Mouse (Mus musculus): ENCODE data around the gene Zfp689. TPM values are rescaled to one million over a fixed set of nuclear protein-coding genes. Genes with fewer than 3 reads are reported as not detected.

Gene Zfp689
- polyA plus RNA-seq, 1 experiment from 2014 or later, result 16.3 TPM

DNA sequence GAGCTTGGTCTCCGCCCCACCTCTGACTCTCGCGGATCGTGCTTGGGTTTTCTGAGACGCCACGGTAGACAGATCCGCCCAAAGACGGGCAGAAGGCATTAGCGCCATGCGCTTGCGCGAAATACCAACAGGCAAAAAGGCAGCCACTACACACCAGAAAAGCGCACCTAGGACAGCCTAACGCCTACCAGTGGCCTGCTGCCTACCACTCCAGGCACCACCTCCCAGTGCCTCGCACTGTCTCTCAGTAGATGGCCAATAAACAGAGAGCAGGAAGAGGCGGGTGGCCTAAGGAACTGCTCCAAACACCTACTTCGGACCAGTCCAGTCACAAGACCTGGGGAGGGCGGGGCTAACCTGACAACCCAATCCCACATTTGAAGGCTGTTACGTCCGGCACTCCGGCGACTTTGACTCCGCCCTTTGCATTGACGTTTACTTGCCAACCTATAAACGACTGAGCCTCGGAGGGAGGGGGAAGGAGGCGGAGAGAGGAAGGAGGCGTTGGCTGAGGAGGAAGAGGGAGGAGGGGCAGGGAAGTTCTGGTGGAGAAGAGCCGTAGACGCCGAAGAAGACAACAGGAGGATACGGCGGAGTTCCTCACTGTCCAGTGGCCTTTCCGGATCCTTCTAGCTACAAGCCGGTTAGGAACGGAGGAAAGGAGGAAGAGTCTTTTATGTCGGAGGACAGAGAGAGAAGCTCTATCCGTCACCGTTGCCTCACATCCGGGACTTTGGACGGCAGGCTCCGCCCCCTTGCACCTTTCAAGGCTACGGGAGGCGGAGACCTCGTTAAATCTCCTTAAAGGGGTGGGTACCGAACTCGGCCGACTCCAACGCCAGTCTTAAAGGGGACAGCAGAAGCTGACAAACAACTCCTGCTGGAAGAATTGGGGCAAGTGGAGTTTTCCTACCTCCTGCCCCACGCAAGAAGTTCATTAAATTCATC is 29.0 kb upstream of the Zfp689 start:
- under 1% methylated on average over 50 of the region's 50 CpGs for WGBS
- H3K9me3 ChIP-seq, result no peaks in the 10 kb centered on the region
- H3K4me1 ChIP-seq (replicated peaks), result peaks cover 38% of the 10 kb centered on the region
- H3K27ac ChIP-seq, result peak overlapping the region; percentile 97
- H3K9ac ChIP-seq (replicated peaks), result peak overlapping the region; percentile 98
- peaks cover 60% of the 10 kb centered on the region for H3K36me3 ChIP-seq
- ATAC-seq, result peak; percentile 94
- peak overlapping the region; percentile 100 for H3K4me3 ChIP-seq (replicated peaks)
- no peaks in the 10 kb centered on the region for H3K27me3 ChIP-seq
- peak overlapping the region; percentile 100 for H3K4me2 ChIP-seq (replicated peaks)

GRCm38 (mm10) chr7:127476855-127477254 is 27.9 kb upstream of the Zfp689 start:
- peak overlapping the region; percentile 98 for H3K9ac ChIP-seq (replicated peaks)
- peak overlapping the region; percentile 100 for H3K4me3 ChIP-seq (replicated peaks)
- H3K36me3 ChIP-seq, result peaks cover 48% of the 10 kb centered on the region
- 90% methylated on average over 4 of the region's 4 CpGs for WGBS
- peak overlapping the region; percentile 97 for H3K27ac ChIP-seq
- peak overlapping the region; percentile 100 for H3K4me2 ChIP-seq (replicated peaks)
- H3K9me3 ChIP-seq, result no peaks in the 10 kb centered on the region
- no peaks in the 10 kb centered on the region for H3K27me3 ChIP-seq
- H3K4me1 ChIP-seq (replicated peaks), result peaks cover 45% of the 10 kb centered on the region
- no peak for ATAC-seq

GRCm38 (mm10) chr7:127476336-127476735 is 27.4 kb upstream of the Zfp689 start:
- no peak for ATAC-seq

GRCm38 (mm10) chr7:127475186-127475740 is 26.3 kb upstream of the Zfp689 start:
- 95% methylated on average over 11 of the region's 11 CpGs for WGBS
- H3K27ac ChIP-seq, result no peak overlapping the region

More at GRCm38 (mm10) chr7:127476336-127476735, 27.4 kb upstream of the Zfp689 start:
- H3K27me3 ChIP-seq, result no peaks in the 10 kb centered on the region
- H3K4me3 ChIP-seq (replicated peaks), result no peak overlapping the region
- peaks cover 41% of the 10 kb centered on the region for H3K4me1 ChIP-seq (replicated peaks)
- no peak overlapping the region for H3K4me2 ChIP-seq (replicated peaks)
- H3K9ac ChIP-seq (replicated peaks), result no peak overlapping the region
- 96% methylated on average over 11 of the region's 11 CpGs for WGBS
- no peak overlapping the region for H3K27ac ChIP-seq
- H3K9me3 ChIP-seq, result no peaks in the 10 kb centered on the region
- peaks cover 44% of the 10 kb centered on the region for H3K36me3 ChIP-seq

GRCm38 (mm10) chr7:127474378-127475070 is 25.6 kb upstream of the Zfp689 start:
- no peaks in the 10 kb centered on the region for H3K9me3 ChIP-seq
- WGBS, result 85% methylated on average over 6 of the region's 6 CpGs
- no peak overlapping the region for H3K4me3 ChIP-seq (replicated peaks)
- H3K36me3 ChIP-seq, result peaks cover 36% of the 10 kb centered on the region
- no peak overlapping the region for H3K27ac ChIP-seq
- H3K27me3 ChIP-seq, result no peaks in the 10 kb centered on the region
- 0 out of 2 replicates have a peak overlapping the region, but pooled peaks have one; percentile 14 for H3K9ac ChIP-seq (replicated peaks)
- peaks cover 28% of the 10 kb centered on the region for H3K4me1 ChIP-seq (replicated peaks)
- no peak overlapping the region for H3K4me2 ChIP-seq (replicated peaks)
- ATAC-seq, result no peak

More at GRCm38 (mm10) chr7:127475186-127475740, 26.3 kb upstream of the Zfp689 start:
- Histone ChIP-seq H3K36me3 (peaks cover 36% of the 10 kb centered on the region), H3K4me2 (replicated peaks) (no peak overlapping the region), H3K27me3 (no peaks in the 10 kb centered on the region), H3K4me3 (replicated peaks) (no peak overlapping the region), H3K9ac (replicated peaks) (no peak overlapping the region), H3K4me1 (replicated peaks) (peaks cover 30% of the 10 kb centered on the region), H3K9me3 (no peaks in the 10 kb centered on the region)
- ATAC-seq, result no peak

- peaks cover 36% of the 10 kb centered on the region for H3K36me3 ChIP-seq
- no peak for ATAC-seq
- H3K4me1 ChIP-seq (replicated peaks), result peaks cover 32% of the 10 kb centered on the region
- no peak overlapping the region for H3K4me2 ChIP-seq (replicated peaks)
- H3K9me3 ChIP-seq, result no peaks in the 10 kb centered on the region
- no peak overlapping the region for H3K9ac ChIP-seq (replicated peaks)
- no peak overlapping the region for H3K27ac ChIP-seq
- 80% methylated on average over 5 of the region's 5 CpGs for WGBS
- H3K27me3 ChIP-seq, result no peaks in the 10 kb centered on the region
- no peak overlapping the region for H3K4me3 ChIP-seq (replicated peaks)
Measured at GRCm38 (mm10) chr7:127473705-127474104, 24.7 kb upstream of the Zfp689 start.

GRCm38 (mm10) chr7:127472060-127472459 is 23.1 kb upstream of the Zfp689 start:
- H3K9ac ChIP-seq (replicated peaks), result peak overlapping the region; percentile 98
- H3K36me3 ChIP-seq, result peaks cover 47% of the 10 kb centered on the region
- H3K9me3 ChIP-seq, result no peaks in the 10 kb centered on the region
- whole genome bisulfite sequencing, result 1% methylated on average over 7 of the region's 7 CpGs
- no peak; the same call in 1 of the 2 replicates for ATAC-seq
- H3K4me2 ChIP-seq (replicated peaks), result peak overlapping the region; percentile 93
- no peaks in the 10 kb centered on the region for H3K27me3 ChIP-seq
- H3K4me3 ChIP-seq (replicated peaks), result peak overlapping the region; percentile 87
- H3K27ac ChIP-seq, result peak overlapping the region; percentile 98
- peaks cover 28% of the 10 kb centered on the region for H3K4me1 ChIP-seq (replicated peaks)

GRCm38 (mm10) chr7:127471646-127472010 is 22.7 kb upstream of the Zfp689 start:
- Histone ChIP-seq H3K4me2 (replicated peaks) (peak overlapping the region; percentile 93), H3K4me3 (replicated peaks) (peak overlapping the region; percentile 87), H3K36me3 (peaks cover 48% of the 10 kb centered on the region), H3K9ac (replicated peaks) (peak overlapping the region; percentile 98), H3K9me3 (no peaks in the 10 kb centered on the region), H3K4me1 (replicated peaks) (peaks cover 24% of the 10 kb centered on the region), H3K27ac (peak overlapping the region; percentile 98), H3K27me3 (no peaks in the 10 kb centered on the region)
- WGBS, result under 1% methylated on average over 22 of the region's 25 CpGs
- ATAC-seq, result peak; percentile 15

DNA sequence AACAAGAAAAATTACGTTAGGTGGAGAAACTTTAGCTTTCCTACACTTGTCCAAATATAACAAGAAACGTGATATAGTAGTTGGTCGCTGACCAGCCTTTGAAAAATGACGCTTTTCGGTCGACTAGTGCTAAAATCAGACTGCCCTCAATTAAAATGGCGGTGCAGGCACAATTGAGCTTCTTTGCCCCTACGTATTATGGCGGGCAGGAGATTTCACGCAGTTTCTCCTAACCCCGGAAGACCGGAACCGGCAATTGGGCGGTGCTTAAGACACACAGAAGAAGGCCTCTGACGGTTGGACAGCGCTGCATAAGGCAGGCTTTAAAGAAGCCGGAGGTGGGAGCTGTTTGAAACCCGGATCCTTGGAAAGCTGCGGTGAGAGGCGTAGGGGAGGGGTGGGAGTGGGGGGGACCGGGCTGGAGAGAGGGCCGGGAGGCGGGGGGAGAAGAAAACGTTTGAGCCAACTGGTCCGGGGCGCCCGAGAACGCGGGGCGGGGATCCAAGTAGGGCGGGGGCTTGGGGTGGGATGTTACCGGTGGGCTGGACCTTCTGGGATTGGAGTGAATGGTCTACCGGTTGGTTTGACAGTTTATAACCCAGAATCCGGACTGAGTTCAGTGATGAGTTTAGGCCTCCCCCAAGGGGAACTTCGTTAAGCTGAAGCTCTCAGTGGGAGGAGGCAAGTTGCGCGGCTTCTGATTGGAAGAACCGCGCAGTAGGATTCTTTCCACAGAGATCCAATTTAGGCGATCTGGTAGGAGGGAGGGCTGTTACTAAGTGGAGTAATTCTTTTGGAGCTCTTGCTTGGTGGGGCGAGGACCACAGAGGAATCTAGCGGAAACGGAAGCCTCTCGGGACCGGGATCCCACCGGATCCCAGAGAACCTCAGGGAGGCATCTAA is 22.0 kb upstream of the Zfp689 start:
- Histone ChIP-seq H3K27me3 (no peaks in the 10 kb centered on the region), H3K9me3 (no peaks in the 10 kb centered on the region), H3K4me3 (replicated peaks) (peak overlapping the region; percentile 87), H3K36me3 (peaks cover 47% of the 10 kb centered on the region), H3K27ac (peak overlapping the region; percentile 98), H3K4me1 (replicated peaks) (peaks cover 23% of the 10 kb centered on the region), H3K4me2 (replicated peaks) (peak overlapping the region; percentile 93), H3K9ac (replicated peaks) (peak overlapping the region; percentile 98)
- peak; percentile 96 for ATAC-seq
- WGBS, result under 1% methylated on average over 46 of the region's 46 CpGs

DNA sequence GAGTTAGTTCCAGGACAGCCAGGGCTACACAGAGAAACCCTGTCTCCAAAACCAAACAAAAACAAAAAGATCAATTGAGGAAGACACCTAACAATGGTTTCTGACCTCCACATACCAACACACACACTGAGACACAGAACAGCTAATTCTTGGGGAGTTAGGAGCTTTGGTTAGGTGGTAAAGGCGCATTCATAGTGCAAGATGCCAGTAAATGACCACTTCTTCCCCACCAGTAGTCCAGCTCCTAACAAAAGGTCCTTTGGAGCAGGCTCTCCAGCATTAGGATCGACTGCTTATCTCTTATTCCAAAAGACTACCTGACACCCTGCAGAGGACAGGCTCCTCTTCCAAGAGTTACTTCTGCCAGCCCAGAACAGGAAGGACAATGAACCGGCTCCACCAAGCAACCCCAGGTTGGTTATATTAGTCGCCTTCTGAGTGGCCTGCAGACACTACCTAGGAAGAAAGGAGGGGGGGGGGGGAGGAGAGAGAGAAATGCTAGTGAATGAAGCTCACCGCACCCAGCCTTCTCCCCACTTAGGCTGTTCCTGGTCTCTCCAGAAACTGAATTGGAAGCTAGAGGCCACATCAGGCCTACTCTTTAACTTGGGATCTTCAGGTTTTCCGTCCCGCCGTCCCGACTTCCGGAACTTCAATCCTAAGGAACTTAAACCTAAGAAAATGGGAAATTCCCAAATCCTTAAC is 21.2 kb upstream of the Zfp689 start:
- Histone ChIP-seq H3K4me3 (replicated peaks) (peak overlapping the region; percentile 87), H3K9me3 (no peaks in the 10 kb centered on the region), H3K9ac (replicated peaks) (peak overlapping the region; percentile 98), H3K4me1 (replicated peaks) (peaks cover 23% of the 10 kb centered on the region), H3K27me3 (no peaks in the 10 kb centered on the region), H3K27ac (peak overlapping the region; percentile 98), H3K36me3 (peaks cover 46% of the 10 kb centered on the region), H3K4me2 (replicated peaks) (peak overlapping the region; percentile 93)
- ATAC-seq, result no peak; the same call in 1 of the 2 replicates
- 8% methylated on average over 10 of the region's 10 CpGs for WGBS

Data from midbrain, embryonic 13.5 days (tissue).